Mouse (Mus musculus): Measurements from ENCODE around the gene Pamr1. TPM values are rescaled to one million over a fixed set of nuclear protein-coding genes. Genes with fewer than 3 reads are reported as not detected.

Pamr1 gene
- total and polyA plus RNA-seq, 3 experiments = not detected

- no peaks in the 10 kb centered on the region for H3K79me2 ChIP-seq (ENCODE audit: control insufficient read depth, insufficient read depth, low read length, poor library complexity)
- no peak overlapping the region for H3K9ac ChIP-seq (ENCODE audit: control insufficient read depth, low read depth, low read length, poor library complexity, severe bottlenecking)
- H3K4me3 ChIP-seq (ENCODE audit: control insufficient read depth in 1 of 2, insufficient read depth in 1 of 2, low read depth in 2 of 2, low read length in 2 of 2) = no peak overlapping the region
- no peaks in the 10 kb centered on the region for H3K36me3 ChIP-seq (ENCODE audit: control insufficient read depth in 1 of 2, insufficient read depth in 2 of 2, low read length in 2 of 2)
- TF ChIP-seq RAD21 (IDR thresholded peaks at IDR 0.05; ENCODE audit: low read depth, low read length) = no peak
- no peak for TF ChIP-seq POLR2AphosphoS5 (IDR thresholded peaks at IDR 0.05; ENCODE audit: borderline replicate concordance, low read depth, low read length)
- no peak for TF ChIP-seq TBP (IDR thresholded peaks at IDR 0.05; ENCODE audit: low read depth, low read length)
- no peak for TF ChIP-seq CHD1 (IDR thresholded peaks at IDR 0.05; ENCODE audit: low read depth, low read length)
- no peak for TF ChIP-seq MYC (IDR thresholded peaks at IDR 0.05; ENCODE audit: low read depth, low read length)
- TF ChIP-seq NRF1 (IDR thresholded peaks at IDR 0.05; ENCODE audit: insufficient read depth, low read depth, low read length, poor library complexity, severe bottlenecking) = no peak
- TF ChIP-seq CHD2 (IDR thresholded peaks at IDR 0.05; ENCODE audit: low read length) = no peak
- TF ChIP-seq UBTF (IDR thresholded peaks at IDR 0.05; ENCODE audit: borderline replicate concordance, insufficient read depth, low read depth, low read length) = no peak
- TF ChIP-seq KAT2A (conservative IDR thresholded peaks at IDR 0.05; ENCODE audit: low read depth, low read length) = no peak
- TF ChIP-seq ETS1 (IDR thresholded peaks at IDR 0.05; ENCODE audit: low read depth, low read length) = no peak
- no peak for TF ChIP-seq SIN3A (IDR thresholded peaks at IDR 0.05; ENCODE audit: low read length)
- no peak for TF ChIP-seq ZKSCAN1 (IDR thresholded peaks at IDR 0.05; ENCODE audit: low read depth, low read length)
- TF ChIP-seq MXI1 (IDR thresholded peaks at IDR 0.05; ENCODE audit: low read depth, low read length) = no peak
- peaks cover 2 to 3% of the 10 kb centered on the region in 2 experiments for H3K27me3 ChIP-seq (ENCODE audit: control insufficient read depth in 1 of 2, insufficient read depth in 2 of 2, low read length in 2 of 2)
- no peak for DNase-seq (ENCODE audit: low read depth, low spot score)
- no peak overlapping the region for H3K27ac ChIP-seq (ENCODE audit: control insufficient read depth, low read depth, low read length)
- H3K9me3 ChIP-seq (replicated peaks; ENCODE audit: insufficient read depth, low read length) = no peaks in the 10 kb centered on the region
- no peaks in the 10 kb centered on the region for H3K4me1 ChIP-seq (ENCODE audit: control insufficient read depth in 1 of 2, insufficient read depth in 2 of 2, low read length in 2 of 2)
These were observed 118.2 kb downstream of the Pamr1 start for GRCm38 (mm10) chr2:102667981-102668380.

- Histone ChIP-seq H3K4me1 (ENCODE audit: control insufficient read depth in 1 of 2, insufficient read depth in 2 of 2, low read length in 2 of 2) (no peaks in the 10 kb centered on the region), H3K27me3 (ENCODE audit: control insufficient read depth in 1 of 2, insufficient read depth in 2 of 2, low read length in 2 of 2) (peaks cover 2 to 3% of the 10 kb centered on the region in 2 experiments), H3K27ac (ENCODE audit: control insufficient read depth, low read depth, low read length) (no peak overlapping the region), H3K36me3 (ENCODE audit: control insufficient read depth in 1 of 2, insufficient read depth in 2 of 2, low read length in 2 of 2) (no peaks in the 10 kb centered on the region), H3K79me2 (ENCODE audit: control insufficient read depth, insufficient read depth, low read length, poor library complexity) (no peaks in the 10 kb centered on the region), H3K9me3 (replicated peaks; ENCODE audit: insufficient read depth, low read length) (no peaks in the 10 kb centered on the region), H3K9ac (ENCODE audit: control insufficient read depth, low read depth, low read length, poor library complexity, severe bottlenecking) (no peak overlapping the region), H3K4me3 (ENCODE audit: control insufficient read depth in 1 of 2, insufficient read depth in 1 of 2, low read depth in 2 of 2, low read length in 2 of 2) (no peak overlapping the region)
- TF ChIP-seq POLR2AphosphoS2 (IDR thresholded peaks at IDR 0.05; ENCODE audit: low read length) (no peak), MYC (IDR thresholded peaks at IDR 0.05; ENCODE audit: low read depth, low read length) (no peak)
- DNase-seq (ENCODE audit: low read depth, low spot score) = no peak
These were observed 119.8 kb downstream of the Pamr1 start for GRCm38 (mm10) chr2:102669580-102669979.

- no peak for DNase-seq (ENCODE audit: low read depth, low spot score)
- Histone ChIP-seq H3K4me1 (ENCODE audit: control insufficient read depth in 1 of 2, insufficient read depth in 2 of 2, low read length in 2 of 2) (no peaks in the 10 kb centered on the region), H3K9me3 (replicated peaks; ENCODE audit: insufficient read depth, low read length) (no peaks in the 10 kb centered on the region), H3K27ac (ENCODE audit: control insufficient read depth, low read depth, low read length) (no peak overlapping the region), H3K9ac (ENCODE audit: control insufficient read depth, low read depth, low read length, poor library complexity, severe bottlenecking) (no peak overlapping the region), H3K36me3 (ENCODE audit: control insufficient read depth in 1 of 2, insufficient read depth in 2 of 2, low read length in 2 of 2) (no peaks in the 10 kb centered on the region), H3K4me3 (ENCODE audit: control insufficient read depth in 1 of 2, insufficient read depth in 1 of 2, low read depth in 2 of 2, low read length in 2 of 2) (no peak overlapping the region), H3K27me3 (ENCODE audit: control insufficient read depth in 1 of 2, insufficient read depth in 2 of 2, low read length in 2 of 2) (peaks cover 2 to 6% of the 10 kb centered on the region in 2 experiments), H3K79me2 (ENCODE audit: control insufficient read depth, insufficient read depth, low read length, poor library complexity) (no peaks in the 10 kb centered on the region)
- TF ChIP-seq USF1 (IDR thresholded peaks at IDR 0.05; ENCODE audit: low read depth, low read length) = no peak
These were observed 124.8 kb downstream of the Pamr1 start for GRCm38 (mm10) chr2:102674582-102674981.

Measured in MEL (cell line).